Mouse (Mus musculus) embryonic facial prominence, embryonic 10.5 days (tissue): Measurements from ENCODE around the gene Mgrn1. TPM values are rescaled to one million over a fixed set of nuclear protein-coding genes. Genes with fewer than 3 reads are reported as not detected.

Experiments used
- DNase-seq: peaks from one replicate; pipeline ENCODE4 v3.0.0-alpha.2; 2017; ENCODE audit warnings: low spot score
- H3K27ac ChIP-seq: fragments of 300-500 bp; sonication (generic); replicated peaks from 2 replicates; pipeline ENCODE4 v1.5.1; 2016; ENCODE audit warnings: mild to moderate bottlenecking
- H3K27me3 ChIP-seq: fragments of 300-500 bp; sonication (generic); replicated peaks from 2 replicates; pipeline ENCODE4 v1.6.1; 2016; ENCODE audit warnings: low read depth, mild to moderate bottlenecking; ENCODE audit not compliant: poor library complexity, severe bottlenecking
- H3K36me3 ChIP-seq: fragments of 300-500 bp; sonication (generic); replicated peaks from 2 replicates; pipeline ENCODE4 v1.6.1; 2016; ENCODE audit warnings: mild to moderate bottlenecking, moderate library complexity
- H3K4me1 ChIP-seq: fragments of 300-500 bp; sonication (generic); 2 replicates; pipeline ENCODE4 v1.6.1; 2016
- H3K4me3 ChIP-seq: fragments of 300-500 bp; sonication (generic); 2 replicates; pipeline ENCODE4 v1.5.1; 2016; ENCODE audit warnings: mild to moderate bottlenecking, moderate library complexity
- H3K9me3 ChIP-seq: fragments of 300-500 bp; sonication (generic); 2 replicates; pipeline ENCODE4 v1.6.1; 2016; ENCODE audit warnings: mild to moderate bottlenecking
- WGBS: fragments of 180-500 bp; shearing (Covaris S2); methylation state at CpG from one replicate; pipeline ENCODE4 v1.1.7; 2016; 5-methylcytosine and 5-hydroxymethylcytosine counted together
- polyA plus RNA-seq: library from polyadenylated mRNA; unstranded; fragments of >200 nt; fragmentation: Nextera tagmentation; extraction: Ambion mirVana; gene quantifications from 2 replicates; pipeline ENCODE4 v1.2.1, GENCODE M21; 2016

Mgrn1 gene
- polyA plus RNA-seq, 1 experiment from 2014 or later = 72.0 TPM

DNA sequence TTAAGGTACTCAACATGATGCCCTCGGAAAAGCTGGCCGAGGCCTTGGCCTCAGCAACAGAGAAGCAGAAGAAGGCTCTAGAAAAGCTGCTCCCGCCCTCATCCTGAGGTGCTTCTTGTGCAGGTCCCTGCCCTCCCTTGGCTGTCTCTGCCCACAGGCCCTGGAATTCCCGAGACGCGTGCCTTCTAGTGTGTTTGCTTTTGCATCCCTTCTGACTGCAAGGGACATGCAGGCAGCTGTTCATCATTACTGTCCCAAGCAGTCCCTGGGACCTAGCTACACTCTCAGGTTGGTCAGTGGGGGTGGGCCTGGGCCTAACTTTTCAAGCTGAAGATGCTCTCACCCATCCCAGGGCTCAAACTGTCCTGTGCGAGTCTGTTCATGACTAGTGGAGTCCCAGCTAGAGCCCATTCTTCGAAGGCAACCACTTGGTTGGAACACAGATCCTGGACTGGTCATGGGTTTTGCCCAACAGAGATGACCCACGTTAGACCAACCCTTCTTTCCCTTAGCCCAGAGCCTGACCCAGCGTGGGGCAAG lies 54.3 kb downstream of the Mgrn1 start:
- DNase-seq = no peak
- WGBS = 91% methylated on average over 10 of the region's 10 CpGs
- H3K27me3 ChIP-seq = no peaks in the 10 kb centered on the region
- peaks cover 83% of the 10 kb centered on the region for H3K36me3 ChIP-seq
- H3K9me3 ChIP-seq = no peaks in the 10 kb centered on the region
- H3K4me1 ChIP-seq = peaks cover 19% of the 10 kb centered on the region
- peak overlapping the region; percentile 83 for H3K4me3 ChIP-seq
- H3K27ac ChIP-seq = no peak overlapping the region

DNA sequence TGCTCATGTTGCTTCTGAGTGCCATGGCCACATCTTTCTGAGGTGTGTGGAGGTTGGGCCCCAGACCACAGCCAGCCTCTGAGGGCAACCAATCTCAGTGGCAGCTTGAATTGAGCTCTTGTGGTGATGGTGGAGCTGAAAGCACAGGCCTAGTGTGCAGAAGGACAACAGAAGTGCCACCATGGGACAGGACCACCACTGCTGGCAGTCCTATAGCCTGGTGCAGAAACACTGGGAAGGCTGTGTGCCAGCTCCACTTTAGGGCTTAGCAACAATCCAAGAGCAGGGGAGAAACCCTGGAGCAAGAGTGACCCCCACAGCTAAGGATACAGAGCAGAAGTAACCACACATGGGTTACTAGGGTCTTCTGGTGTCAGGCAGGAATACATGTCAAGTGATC lies 55.0 kb downstream of the Mgrn1 start:
- no peak for DNase-seq
- H3K4me3 ChIP-seq = no peak overlapping the region
- no peaks in the 10 kb centered on the region for H3K27me3 ChIP-seq
- H3K4me1 ChIP-seq = peaks cover 19% of the 10 kb centered on the region
- peaks cover 83% of the 10 kb centered on the region for H3K36me3 ChIP-seq
- H3K27ac ChIP-seq = no peak overlapping the region
- H3K9me3 ChIP-seq = no peaks in the 10 kb centered on the region

DNA sequence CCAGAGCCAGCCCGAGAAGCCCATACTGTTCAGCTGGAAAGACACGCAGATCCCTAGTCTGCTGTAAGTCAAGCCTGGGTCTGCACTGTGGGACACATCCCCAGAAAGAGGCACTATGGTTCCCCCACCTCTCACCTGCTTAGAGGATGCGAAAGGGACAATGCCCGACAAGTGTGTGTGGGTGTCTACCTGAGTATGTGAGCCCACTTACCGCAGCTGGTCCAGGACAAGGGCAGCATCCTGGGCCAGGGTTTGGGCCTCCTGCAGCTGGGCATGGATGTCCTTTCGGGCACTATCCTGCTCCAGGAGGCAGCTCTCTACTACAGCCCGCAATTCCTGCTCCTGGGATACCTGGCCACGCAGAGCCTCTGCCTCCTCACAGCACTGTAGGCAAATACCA lies 56.8 kb downstream of the Mgrn1 start:
- H3K4me1 ChIP-seq = peaks cover 19% of the 10 kb centered on the region
- WGBS = 94% methylated on average over 8 of the region's 8 CpGs
- no peak overlapping the region for H3K4me3 ChIP-seq
- no peaks in the 10 kb centered on the region for H3K9me3 ChIP-seq
- DNase-seq = no peak
- H3K36me3 ChIP-seq = peaks cover 83% of the 10 kb centered on the region
- no peaks in the 10 kb centered on the region for H3K27me3 ChIP-seq
- no peak overlapping the region for H3K27ac ChIP-seq

DNA sequence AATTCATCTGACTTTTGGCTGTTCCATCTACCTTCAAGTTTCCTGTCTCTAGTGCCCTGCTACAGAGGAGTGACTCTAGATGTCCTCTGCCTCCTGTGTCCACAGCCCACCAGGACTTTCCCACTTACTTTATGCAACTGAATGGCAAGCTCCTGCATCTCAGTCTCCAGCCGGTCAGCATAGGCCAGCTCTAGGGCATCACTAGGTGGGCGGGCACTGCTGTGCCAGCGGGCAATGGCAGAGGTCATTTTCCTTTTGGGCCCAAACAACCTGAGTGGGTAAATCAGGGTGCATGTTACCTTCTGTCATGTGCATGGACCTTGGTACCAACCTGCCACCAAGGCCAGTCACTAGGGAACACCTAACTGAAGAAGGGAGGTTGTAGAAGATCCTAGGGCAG lies 57.4 kb downstream of the Mgrn1 start:
- no peak for DNase-seq
- Histone ChIP-seq H3K27me3 (no peaks in the 10 kb centered on the region), H3K36me3 (peaks cover 85% of the 10 kb centered on the region), H3K4me3 (no peak overlapping the region), H3K9me3 (no peaks in the 10 kb centered on the region), H3K4me1 (peaks cover 18% of the 10 kb centered on the region), H3K27ac (no peak overlapping the region)
- WGBS = 95% methylated on average over 3 of the region's 3 CpGs

DNA sequence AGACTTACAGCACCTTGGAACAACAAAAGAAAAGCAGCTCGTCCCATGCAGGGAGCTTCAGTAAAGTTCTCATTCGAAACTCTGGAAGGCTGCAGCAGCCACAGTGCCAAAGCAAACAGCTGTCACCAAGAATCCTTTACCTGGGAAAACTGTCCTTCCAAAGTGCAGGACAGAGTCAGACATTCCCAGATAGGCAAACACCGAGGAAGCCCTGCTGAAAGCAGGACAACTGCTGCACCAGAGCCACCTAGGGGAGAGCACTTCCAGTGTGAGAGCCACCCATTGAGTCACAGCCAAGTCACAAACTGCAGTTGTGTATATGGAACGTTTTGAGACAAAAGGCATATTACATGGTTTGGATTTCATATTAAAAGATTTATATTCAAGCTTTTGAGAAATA lies 59.4 kb downstream of the Mgrn1 start:
- Histone ChIP-seq H3K27ac (no peak overlapping the region), H3K9me3 (no peaks in the 10 kb centered on the region), H3K27me3 (no peaks in the 10 kb centered on the region), H3K4me3 (no peak overlapping the region), H3K4me1 (peaks cover 2% of the 10 kb centered on the region), H3K36me3 (peaks cover 92% of the 10 kb centered on the region)
- DNase-seq = no peak
- 80% methylated on average over 4 of the region's 4 CpGs for WGBS

DNA sequence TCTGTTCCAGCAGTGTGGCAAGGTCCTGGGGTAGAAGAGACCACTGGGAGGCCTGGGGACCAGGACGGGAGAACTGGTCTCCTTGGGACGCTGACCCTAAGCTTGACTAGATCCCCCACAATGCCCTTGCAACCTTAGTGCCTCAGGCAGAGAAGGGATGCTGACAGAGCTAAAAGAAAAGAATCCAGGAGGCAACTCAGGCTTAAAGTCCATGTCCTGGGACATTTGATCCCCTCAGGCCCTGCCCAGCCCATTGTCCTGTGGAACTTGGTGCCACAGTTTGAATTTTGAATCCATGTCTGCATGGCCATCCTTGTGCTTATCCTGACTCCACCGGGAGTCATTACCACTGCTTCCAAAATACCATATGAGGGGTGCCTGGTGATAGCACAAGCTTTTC lies 60.1 kb downstream of the Mgrn1 start:
- WGBS = 84% methylated on average over 3 of the region's 3 CpGs

DNA sequence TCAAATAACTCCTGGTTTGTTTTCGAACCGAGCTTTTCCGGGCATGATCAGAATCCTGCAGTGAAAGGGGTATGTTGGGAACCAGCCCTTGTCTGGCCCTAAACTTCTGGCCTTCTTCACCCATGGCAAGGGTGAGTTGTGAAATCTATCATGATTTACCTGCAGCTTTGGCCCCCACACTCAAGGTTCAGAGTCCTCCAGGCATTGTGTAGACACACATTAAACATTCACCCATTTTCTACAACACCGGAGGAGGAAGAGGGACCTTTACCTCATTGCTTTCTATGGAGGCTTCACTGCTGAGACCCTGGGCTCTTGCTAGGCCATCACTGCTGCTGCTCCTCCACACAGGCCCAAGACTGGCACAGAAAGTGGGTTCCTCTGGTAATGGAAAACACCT lies 61.3 kb downstream of the Mgrn1 start:
- H3K9me3 ChIP-seq = no peaks in the 10 kb centered on the region
- no peak overlapping the region for H3K4me3 ChIP-seq
- no peak for DNase-seq
- H3K27ac ChIP-seq = no peak overlapping the region
- H3K27me3 ChIP-seq = no peaks in the 10 kb centered on the region
- peaks cover 92% of the 10 kb centered on the region for H3K36me3 ChIP-seq
- H3K4me1 ChIP-seq = no peaks in the 10 kb centered on the region
- WGBS = 92% methylated on average over 4 of the region's 4 CpGs

More for the DNA sequence above, 60.1 kb downstream of the Mgrn1 start:
- H3K36me3 ChIP-seq = peaks cover 92% of the 10 kb centered on the region
- no peak for DNase-seq
- no peaks in the 10 kb centered on the region for H3K9me3 ChIP-seq
- no peak overlapping the region for H3K27ac ChIP-seq
- no peaks in the 10 kb centered on the region for H3K27me3 ChIP-seq
- H3K4me1 ChIP-seq = no peaks in the 10 kb centered on the region
- H3K4me3 ChIP-seq = no peak overlapping the region

DNA sequence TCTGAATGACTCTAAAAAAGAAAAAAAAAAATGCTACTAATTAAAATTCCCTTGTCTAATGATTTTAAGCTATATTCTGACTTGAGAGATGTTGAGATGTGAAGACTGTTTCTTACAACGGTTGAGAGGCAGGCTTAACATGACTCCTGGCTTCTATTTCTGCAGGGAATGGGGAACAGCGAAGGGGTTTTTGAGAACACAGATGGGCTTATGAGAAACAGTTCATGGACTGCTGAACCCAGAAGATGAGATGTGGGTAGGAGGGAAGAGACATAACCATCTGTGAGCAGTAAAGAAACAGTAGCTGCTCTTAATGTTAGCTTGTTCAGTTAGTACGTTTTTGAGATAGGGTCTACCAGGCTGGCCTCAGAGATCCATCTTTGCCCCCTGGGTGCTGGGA lies 70.6 kb downstream of the Mgrn1 start:
- H3K27me3 ChIP-seq = no peaks in the 10 kb centered on the region
- DNase-seq = no peak
- no peaks in the 10 kb centered on the region for H3K4me1 ChIP-seq
- peaks cover 87% of the 10 kb centered on the region for H3K36me3 ChIP-seq
- H3K4me3 ChIP-seq = no peak overlapping the region
- H3K27ac ChIP-seq = no peak overlapping the region
- 90% methylated on average over 3 of the region's 3 CpGs for WGBS
- H3K9me3 ChIP-seq = no peaks in the 10 kb centered on the region

DNA sequence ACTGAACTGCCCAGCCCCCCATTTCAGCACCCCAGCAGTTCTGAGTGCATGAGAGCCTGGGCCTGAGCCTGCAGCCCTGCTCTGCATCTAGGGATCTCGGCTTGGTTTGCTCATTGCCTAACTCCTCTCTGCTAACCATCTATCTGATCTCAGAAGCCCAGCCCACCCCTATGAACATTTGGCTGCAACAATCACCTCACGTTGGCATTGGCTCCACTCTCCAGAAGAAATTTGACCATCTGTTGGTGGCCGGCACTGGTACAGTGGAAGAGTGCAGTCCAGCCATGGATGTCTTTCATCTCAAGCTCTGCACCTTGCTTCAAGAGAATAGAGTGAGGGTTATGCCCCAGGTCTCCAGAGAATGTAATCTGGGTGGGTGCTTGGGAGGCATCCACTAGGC lies 71.4 kb downstream of the Mgrn1 start:
- 90% methylated on average over 3 of the region's 3 CpGs for WGBS
- Histone ChIP-seq H3K4me1 (peaks cover 2% of the 10 kb centered on the region), H3K27ac (no peak overlapping the region), H3K9me3 (no peaks in the 10 kb centered on the region), H3K36me3 (peaks cover 79% of the 10 kb centered on the region), H3K4me3 (no peak overlapping the region), H3K27me3 (no peaks in the 10 kb centered on the region)
- DNase-seq = no peak

DNA sequence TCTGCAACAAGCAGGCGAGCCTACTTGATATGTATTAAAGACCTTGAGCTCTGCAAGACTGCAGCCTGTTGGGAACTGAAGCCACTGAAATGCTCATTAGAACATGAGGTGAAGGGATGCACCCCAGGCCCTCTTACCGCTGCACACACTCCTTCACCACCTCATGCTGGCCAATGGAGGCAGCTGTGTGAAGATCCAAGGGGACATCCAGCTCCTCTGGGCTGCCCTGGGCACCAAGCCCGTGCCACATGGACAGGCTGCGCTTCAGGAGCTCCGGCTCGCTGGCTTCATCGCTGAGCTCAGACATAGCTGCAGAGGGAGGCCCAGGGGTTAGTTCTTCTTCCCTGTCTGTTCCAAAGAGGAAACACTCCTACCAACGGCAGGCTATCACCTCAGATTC lies 74.2 kb downstream of the Mgrn1 start:
- Histone ChIP-seq H3K27me3 (no peaks in the 10 kb centered on the region), H3K27ac (no peak overlapping the region), H3K9me3 (no peaks in the 10 kb centered on the region), H3K36me3 (peaks cover 50% of the 10 kb centered on the region), H3K4me1 (peaks cover 17% of the 10 kb centered on the region), H3K4me3 (no peak overlapping the region)
- 93% methylated on average over 8 of the region's 8 CpGs for WGBS
- DNase-seq = no peak

DNA sequence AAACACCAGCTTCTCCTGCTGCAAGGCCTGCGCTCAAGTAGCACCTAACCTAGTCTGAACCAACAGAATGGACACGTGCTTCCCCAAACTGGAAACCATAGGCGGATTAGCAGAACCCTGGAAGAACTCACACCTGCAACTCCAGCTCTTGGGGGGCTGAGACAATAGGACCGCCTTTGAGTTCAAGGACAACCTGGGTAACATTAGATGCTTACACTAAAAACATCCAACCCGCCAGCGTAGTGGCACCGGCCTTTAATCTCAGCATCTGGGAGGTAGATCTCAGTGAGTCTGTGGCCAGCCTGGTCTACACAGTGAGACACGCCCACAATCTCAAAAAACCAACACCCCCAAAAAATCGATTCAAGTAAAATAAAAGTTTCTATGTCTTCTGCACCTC lies 77.3 kb downstream of the Mgrn1 start:
- Histone ChIP-seq H3K9me3 (no peaks in the 10 kb centered on the region), H3K36me3 (peaks cover 21% of the 10 kb centered on the region), H3K27ac (0 out of 2 replicates have a peak overlapping the region, but pooled peaks have one; percentile 86), H3K4me3 (peak overlapping the region; percentile 93), H3K27me3 (no peaks in the 10 kb centered on the region), H3K4me1 (peaks cover 21% of the 10 kb centered on the region)
- DNase-seq = no peak
- 48% methylated on average over 9 of the region's 9 CpGs for WGBS

DNA sequence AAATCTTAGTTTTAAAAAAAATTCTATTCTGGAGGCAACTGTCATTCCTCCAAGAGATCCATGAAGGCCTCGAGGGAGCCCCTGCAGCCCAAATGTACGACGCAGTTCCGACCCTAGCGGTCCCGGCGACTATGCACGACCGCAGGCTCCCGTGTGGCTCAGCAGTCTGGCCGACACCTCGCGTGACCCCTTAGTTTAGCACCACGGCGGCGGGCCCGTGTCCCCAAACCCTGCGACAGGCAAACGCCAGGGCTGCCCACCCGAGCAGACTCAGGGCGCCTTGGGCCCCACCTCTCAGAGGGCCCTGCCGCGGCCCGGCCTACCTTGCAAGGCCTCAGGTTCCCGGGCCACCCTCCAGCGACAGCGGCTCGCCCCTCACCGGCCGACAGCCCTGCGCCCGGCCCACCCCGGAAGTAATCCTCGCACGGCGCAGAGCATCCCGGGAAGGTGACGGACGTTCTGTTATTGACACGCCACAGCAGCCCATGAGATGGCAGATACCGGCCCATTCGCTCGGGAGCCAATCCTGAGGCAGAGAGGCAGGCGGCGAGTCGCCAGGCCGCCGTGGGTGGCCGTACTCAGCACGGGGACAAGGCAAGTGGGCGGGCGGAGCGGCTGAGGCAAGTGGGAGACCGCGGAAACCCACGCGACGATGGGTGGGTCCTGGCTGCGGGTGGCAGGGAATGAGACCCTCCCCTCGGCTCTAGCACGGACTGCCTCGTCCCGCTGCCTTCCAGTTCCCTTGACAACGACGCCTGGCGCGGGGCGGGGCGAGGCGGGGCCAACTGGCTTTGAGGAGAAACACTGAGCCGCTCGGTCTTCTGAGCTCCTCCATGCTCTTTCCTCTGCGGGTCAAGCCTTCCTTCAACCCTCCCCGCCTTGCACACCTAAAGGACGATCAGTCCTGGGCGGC lies 78.0 kb downstream of the Mgrn1 start, which contains the start of gene Anks3:
Gene Anks3 (minus strand): TSS at position 409 of the 913 bp plus-strand sequence.
- WGBS = under 1% methylated on average over 76 of the region's 76 CpGs
- peak within 1 kb of the TSS; percentile 86 for H3K27ac ChIP-seq

More for the DNA sequence above, 78.0 kb downstream of the Mgrn1 start, which contains the start of gene Anks3:
- DNase-seq = peak; percentile 94
- H3K4me3 ChIP-seq = peak within 1 kb of the TSS; percentile 93
- peaks cover 21% of the 10 kb centered on the region for H3K4me1 ChIP-seq
- H3K27me3 ChIP-seq = no peaks in the 10 kb centered on the region
- no peaks in the 10 kb centered on the region for H3K9me3 ChIP-seq
- H3K36me3 ChIP-seq = peaks cover 17% of the 10 kb centered on the region
